Mouse (Mus musculus) thymus, postnatal 25 days (tissue): ENCODE measurements at regions not wholly inside any gene's neighbourhood (a gene's known extent, or its start where the extent isn't known, plus 50 kb on each side); places are given as distances from the start of the nearest gene placed in this dataset.
A peak's percentile ranks its signal among the peaks of the same experiment; 100 is the strongest.
"Not testable (repeated sequence)": the region's sequence is repeated elsewhere in the genome, so short reads cannot be mapped to it uniquely, and the experiment has no call there.

ENCODE experiments used
- DNase-seq: peaks from one replicate; pipeline ENCODE4 v3.0.0; 2022

- DNase-seq = not testable (repeated sequence)
Measured at GRCm38 (mm10) chr17:9066633-9067032, 78.5 kb downstream of the 1700010I14Rik start.

- no peak for DNase-seq
Measured at GRCm38 (mm10) chr17:9068859-9069602, 80.9 kb downstream of the 1700010I14Rik start.

GRCm38 (mm10) chr17:9083629-9084028 lies 95.5 kb downstream of the 1700010I14Rik start:
- no peak for DNase-seq

GRCm38 (mm10) chr17:9127866-9128265 lies 139.7 kb downstream of the 1700010I14Rik start:
- no peak for DNase-seq

- DNase-seq = no peak
Measured at GRCm38 (mm10) chr17:9145605-9146223, 157.6 kb downstream of the 1700010I14Rik start.

GRCm38 (mm10) chr17:9150654-9151053 lies 162.5 kb downstream of the 1700010I14Rik start:
- DNase-seq = no peak

GRCm38 (mm10) chr17:9162148-9162547 lies 174.0 kb downstream of the 1700010I14Rik start:
- no peak for DNase-seq

- DNase-seq = no peak
Measured at GRCm38 (mm10) chr17:9162676-9163075, 174.5 kb downstream of the 1700010I14Rik start.

- no peak for DNase-seq
Measured at GRCm38 (mm10) chr17:9163285-9163684, 175.2 kb downstream of the 1700010I14Rik start.

- DNase-seq = no peak
Measured at GRCm38 (mm10) chr17:9164501-9164900, 176.4 kb downstream of the 1700010I14Rik start.

GRCm38 (mm10) chr17:9167161-9167560 lies 179.0 kb downstream of the 1700010I14Rik start:
- no peak for DNase-seq

- no peak for DNase-seq
Measured at GRCm38 (mm10) chr17:9167571-9168201, 179.6 kb downstream of the 1700010I14Rik start.

- peak; percentile 21 for DNase-seq
Measured at GRCm38 (mm10) chr17:9168411-9168810, 180.3 kb downstream of the 1700010I14Rik start.

- peak; percentile 24 for DNase-seq
Measured at GRCm38 (mm10) chr17:9169371-9169770, 181.2 kb downstream of the 1700010I14Rik start.

- no peak for DNase-seq
Measured at GRCm38 (mm10) chr17:9197160-9197559, 209.0 kb downstream of the 1700010I14Rik start.

- DNase-seq = no peak
Measured at GRCm38 (mm10) chr17:9200386-9200785, 212.3 kb downstream of the 1700010I14Rik start.

- no peak for DNase-seq
Measured at GRCm38 (mm10) chr17:9202496-9202895, 214.4 kb downstream of the 1700010I14Rik start.

- no peak for DNase-seq
Measured at GRCm38 (mm10) chr17:9210626-9211025, 211.2 kb upstream of the Gm17728 start.

- no peak for DNase-seq
Measured at GRCm38 (mm10) chr17:9223097-9223496, 198.8 kb upstream of the Gm17728 start.

- no peak for DNase-seq
Measured at GRCm38 (mm10) chr17:9227872-9228575, 193.8 kb upstream of the Gm17728 start.

GRCm38 (mm10) chr17:9235141-9235571 lies 186.7 kb upstream of the Gm17728 start:
- DNase-seq = no peak

- DNase-seq = no peak
Measured at GRCm38 (mm10) chr17:9258646-9259170, 163.2 kb upstream of the Gm17728 start.

- DNase-seq = no peak
Measured at GRCm38 (mm10) chr17:9268776-9269175, 153.1 kb upstream of the Gm17728 start.
